Mouse (Mus musculus): ENCODE measurements at regions not wholly inside any gene's neighbourhood (a gene's known extent, or its start where the extent isn't known, plus 50 kb on each side); places are given as distances from the start of the nearest gene placed in this dataset.

DNA sequence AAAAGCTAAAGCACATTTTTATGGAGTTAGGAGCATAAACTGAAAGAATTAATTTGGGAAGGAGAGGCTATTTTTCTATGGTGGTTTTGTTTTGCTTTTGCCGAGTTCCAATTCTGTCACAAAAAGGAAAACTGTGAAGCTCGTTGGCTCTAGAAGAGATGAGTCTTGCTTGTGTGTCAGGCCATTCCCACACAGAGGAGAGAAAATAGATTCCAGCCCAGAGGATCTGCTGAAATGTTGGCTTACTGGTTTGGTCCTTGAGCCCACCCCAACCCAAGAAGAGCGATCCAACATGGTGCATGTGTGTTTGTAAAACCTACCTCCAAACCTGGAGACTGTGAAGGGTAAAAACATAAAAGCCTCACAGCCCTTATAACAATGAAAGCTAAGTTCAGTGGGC lies 138.0 kb downstream of the Lmo4 start:
- H3K27me3 ChIP-seq (ENCODE audit: control insufficient read depth in 1 of 2, insufficient read depth in 2 of 2, low read length in 2 of 2) = no peaks in the 10 kb centered on the region
- TF ChIP-seq RAD21 (IDR thresholded peaks at IDR 0.05; ENCODE audit: low read depth, low read length) (no peak), ZNF384 (IDR thresholded peaks at IDR 0.05; ENCODE audit: low read depth, low read length) (no peak), CTCF (IDR thresholded peaks at IDR 0.05 in 2 of 3, conservative IDR thresholded peaks at IDR 0.05 in 1 of 3; ENCODE audit: control insufficient read depth in 1 of 3, insufficient read depth in 1 of 3, low read depth in 2 of 3, low read length in 3 of 3, poor library complexity in 1 of 3, severe bottlenecking in 1 of 3) (no peak), RCOR1 (IDR thresholded peaks at IDR 0.05; ENCODE audit: low read depth, low read length) (no peak), JUND (IDR thresholded peaks at IDR 0.05; ENCODE audit: low read depth, low read length) (no peak), UBTF (IDR thresholded peaks at IDR 0.05; ENCODE audit: borderline replicate concordance, insufficient read depth, low read depth, low read length) (no peak), TAL1 (IDR thresholded peaks at IDR 0.05; ENCODE audit: low read length) (no peak), GABPA (IDR thresholded peaks at IDR 0.05; ENCODE audit: low read depth, low read length) (no peak), ELF1 (IDR thresholded peaks at IDR 0.05; ENCODE audit: low read depth, low read length) (no peak), EP300 (IDR thresholded peaks at IDR 0.05; ENCODE audit: low read depth in 1 of 2, low read length in 2 of 2) (no peak), CHD1 (IDR thresholded peaks at IDR 0.05; ENCODE audit: low read depth, low read length) (no peak)
- no peaks in the 10 kb centered on the region for H3K79me2 ChIP-seq (ENCODE audit: control insufficient read depth, insufficient read depth, low read length, poor library complexity)
- no peaks in the 10 kb centered on the region for H3K9me3 ChIP-seq (replicated peaks; ENCODE audit: insufficient read depth, low read length)
- no peak for DNase-seq (ENCODE audit: low read depth, low spot score)
- no peaks in the 10 kb centered on the region for H3K36me3 ChIP-seq (ENCODE audit: control insufficient read depth in 1 of 2, insufficient read depth in 2 of 2, low read length in 2 of 2)
- no peak overlapping the region for H3K4me3 ChIP-seq (ENCODE audit: control insufficient read depth in 1 of 2, insufficient read depth in 1 of 2, low read depth in 2 of 2, low read length in 2 of 2)
- H3K4me1 ChIP-seq (ENCODE audit: control insufficient read depth in 1 of 2, insufficient read depth in 2 of 2, low read length in 2 of 2) = no peaks in the 10 kb centered on the region
- no peak overlapping the region for H3K9ac ChIP-seq (ENCODE audit: control insufficient read depth, low read depth, low read length, poor library complexity, severe bottlenecking)
- no peak overlapping the region for H3K27ac ChIP-seq (ENCODE audit: control insufficient read depth, low read depth, low read length)

DNA sequence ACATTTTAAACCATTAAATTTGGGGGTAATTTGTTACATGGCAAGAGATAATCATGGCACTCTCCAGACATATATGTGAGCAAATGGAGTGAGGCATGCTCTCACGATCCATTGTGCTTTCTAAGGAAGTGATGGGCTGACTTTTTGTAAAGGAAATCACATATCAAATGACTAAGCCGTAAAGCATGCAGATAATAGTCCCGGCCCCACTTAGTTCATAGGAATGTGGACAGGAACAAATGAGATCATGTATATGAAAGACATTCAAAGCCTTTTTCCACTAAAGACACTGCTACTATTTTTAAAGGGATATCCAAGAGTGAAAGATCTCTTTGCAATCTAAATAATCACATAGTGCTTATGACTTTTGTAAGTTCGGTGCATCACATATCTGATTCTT lies 146.9 kb downstream of the Lmo4 start:
- DNase-seq (ENCODE audit: low read depth, low spot score) = no peak
- no peaks in the 10 kb centered on the region for H3K36me3 ChIP-seq (ENCODE audit: control insufficient read depth in 1 of 2, insufficient read depth in 2 of 2, low read length in 2 of 2)
- H3K79me2 ChIP-seq (ENCODE audit: control insufficient read depth, insufficient read depth, low read length, poor library complexity) = no peaks in the 10 kb centered on the region
- no peak overlapping the region for H3K27ac ChIP-seq (ENCODE audit: control insufficient read depth, low read depth, low read length)
- no peaks in the 10 kb centered on the region for H3K4me1 ChIP-seq (ENCODE audit: control insufficient read depth in 1 of 2, insufficient read depth in 2 of 2, low read length in 2 of 2)
- H3K27me3 ChIP-seq (ENCODE audit: control insufficient read depth in 1 of 2, insufficient read depth in 2 of 2, low read length in 2 of 2) = no peaks in the 10 kb centered on the region; a peak in 1 of 4 replicates
- H3K4me3 ChIP-seq (ENCODE audit: control insufficient read depth in 1 of 2, insufficient read depth in 1 of 2, low read depth in 2 of 2, low read length in 2 of 2) = no peak overlapping the region
- TF ChIP-seq EP300 (IDR thresholded peaks at IDR 0.05; ENCODE audit: low read depth in 1 of 2, low read length in 2 of 2) (no peak), E2F4 (IDR thresholded peaks at IDR 0.05; ENCODE audit: borderline replicate concordance, low read depth, low read length) (no peak), TCF12 (IDR thresholded peaks at IDR 0.05; ENCODE audit: low read depth, low read length) (no peak), ZNF384 (IDR thresholded peaks at IDR 0.05; ENCODE audit: low read depth, low read length) (no peak), SIN3A (IDR thresholded peaks at IDR 0.05; ENCODE audit: low read length) (no peak), USF1 (IDR thresholded peaks at IDR 0.05; ENCODE audit: low read depth, low read length) (no peak), ZKSCAN1 (IDR thresholded peaks at IDR 0.05; ENCODE audit: low read depth, low read length) (no peak), MYC (IDR thresholded peaks at IDR 0.05; ENCODE audit: low read depth, low read length) (no peak), CHD2 (IDR thresholded peaks at IDR 0.05; ENCODE audit: low read length) (no peak), NELFE (IDR thresholded peaks at IDR 0.05; ENCODE audit: low read depth, low read length) (no peak), USF2 (IDR thresholded peaks at IDR 0.05; ENCODE audit: borderline replicate concordance in 1 of 2, insufficient read depth in 1 of 2, low read depth in 1 of 2, low read length in 2 of 2) (no peak), ELF1 (IDR thresholded peaks at IDR 0.05; ENCODE audit: low read depth, low read length) (no peak), MYB (IDR thresholded peaks at IDR 0.05; ENCODE audit: low read depth, low read length) (no peak), KAT2A (conservative IDR thresholded peaks at IDR 0.05; ENCODE audit: low read depth, low read length) (no peak), CHD1 (IDR thresholded peaks at IDR 0.05; ENCODE audit: low read depth, low read length) (no peak), ZMIZ1 (IDR thresholded peaks at IDR 0.05; ENCODE audit: low read depth, low read length) (no peak), GATA1 (IDR thresholded peaks at IDR 0.05; ENCODE audit: low read depth, low read length) (no peak), BHLHE40 (IDR thresholded peaks at IDR 0.05; ENCODE audit: borderline replicate concordance, low read depth, low read length) (no peak), MEF2A (IDR thresholded peaks at IDR 0.05; ENCODE audit: extremely low read depth, insufficient replicate concordance, low read depth, low read length, poor library complexity, severe bottlenecking) (no peak)
- no peaks in the 10 kb centered on the region for H3K9me3 ChIP-seq (replicated peaks; ENCODE audit: insufficient read depth, low read length)
- no peak overlapping the region for H3K9ac ChIP-seq (ENCODE audit: control insufficient read depth, low read depth, low read length, poor library complexity, severe bottlenecking)
